Mouse (Mus musculus) G1E-ER4 (cell line): ENCODE data around the gene Slc7a3. TPM values are rescaled to one million over a fixed set of nuclear protein-coding genes. Genes with fewer than 3 reads are reported as not detected.

ENCODE experiments used
- GATA1 ChIP-seq: IDR thresholded peaks from one replicate; pipeline ENCODE4 v1.8.0; 2012; ENCODE audit warnings: low read length, inconsistent platforms
- polyA plus RNA-seq: library from polyadenylated mRNA; stranded (reverse); fragments of >175 nt; gene quantifications from 2 replicates; pipeline ENCODE4 v1.2.3, GENCODE M21; 2012

Gene Slc7a3
- not detected in 2 replicates for polyA plus RNA-seq

DNA sequence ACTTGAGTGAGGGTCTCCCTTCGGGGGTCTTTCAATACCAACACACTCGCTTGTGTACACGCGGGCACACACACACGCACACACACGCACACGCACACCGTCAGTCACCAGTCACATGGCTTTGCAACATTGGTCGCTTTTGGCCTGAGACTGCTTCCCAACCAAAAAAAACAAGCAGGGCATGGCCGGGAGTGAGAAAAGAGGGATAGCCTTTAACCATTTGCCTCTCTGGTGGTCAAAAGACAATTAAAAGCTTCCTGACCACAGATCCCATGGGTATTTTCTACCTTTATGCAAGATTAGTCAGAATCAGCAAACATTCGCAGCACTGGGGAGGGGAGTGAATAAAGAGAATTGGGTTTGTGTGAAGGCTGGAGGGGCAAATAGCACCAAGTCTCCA, at the start of gene Slc7a3:
Gene Slc7a3 (minus strand): TSS at position 101 of the 400 bp plus-strand sequence.
- no peak for TF ChIP-seq GATA1

DNA sequence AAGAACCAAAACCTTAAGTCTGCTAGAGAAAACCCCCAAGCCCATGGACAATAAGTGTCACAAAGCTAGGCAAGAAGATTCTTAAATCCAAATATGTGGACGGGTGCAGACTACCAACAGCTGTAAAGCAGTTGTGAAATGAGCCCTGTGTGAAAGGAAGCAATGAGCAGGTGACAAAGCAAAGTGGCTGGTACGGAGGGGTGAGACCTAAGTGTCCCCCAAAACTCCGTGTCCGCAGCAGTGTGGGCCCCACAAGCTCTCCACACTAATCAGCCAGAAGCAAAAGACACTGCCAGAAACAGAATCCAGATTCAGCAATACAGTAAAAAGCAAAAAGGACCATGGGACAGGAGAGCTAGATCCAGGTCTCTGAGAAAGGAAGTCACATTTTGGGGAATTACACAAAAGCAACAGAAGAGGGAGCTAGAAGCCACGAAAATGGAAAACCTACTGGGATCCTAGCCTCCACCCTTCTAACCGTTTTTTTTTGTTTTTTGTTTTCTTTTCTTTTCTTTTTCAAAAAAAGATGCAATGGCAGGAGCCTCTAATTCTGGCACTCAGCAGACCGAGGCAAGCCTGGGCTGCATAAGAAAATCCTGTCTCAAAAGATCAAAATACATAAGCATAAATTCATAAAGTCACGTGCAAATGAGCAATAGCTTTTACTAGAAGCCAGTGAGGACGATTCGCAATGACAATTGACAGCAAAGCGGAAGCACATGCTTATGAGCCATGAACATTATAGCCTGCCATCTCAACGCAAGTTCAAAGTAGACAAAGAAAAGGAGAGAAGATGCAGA, 46.4 kb upstream of the Slc7a3 start:
- no peak for TF ChIP-seq GATA1

DNA sequence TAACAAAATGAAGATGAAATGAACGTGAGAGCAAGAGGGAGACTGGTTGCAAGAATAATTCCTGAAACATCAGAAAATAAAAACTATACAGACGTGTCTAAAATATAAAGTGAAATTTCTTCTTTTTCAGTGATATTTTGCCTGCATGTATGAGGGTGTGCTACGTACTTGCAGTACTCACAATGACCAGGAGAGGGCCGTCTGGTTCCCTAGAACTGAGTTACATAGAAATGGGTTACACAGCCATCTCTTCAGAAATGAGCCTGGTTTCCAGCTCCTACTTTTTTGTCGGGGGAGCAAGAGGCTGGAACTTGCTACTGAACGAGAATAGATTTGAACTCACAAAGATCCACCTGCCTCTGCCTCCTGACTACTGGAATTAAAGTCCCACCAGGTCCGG, 45.2 kb upstream of the Slc7a3 start:
- no peak for TF ChIP-seq GATA1

DNA sequence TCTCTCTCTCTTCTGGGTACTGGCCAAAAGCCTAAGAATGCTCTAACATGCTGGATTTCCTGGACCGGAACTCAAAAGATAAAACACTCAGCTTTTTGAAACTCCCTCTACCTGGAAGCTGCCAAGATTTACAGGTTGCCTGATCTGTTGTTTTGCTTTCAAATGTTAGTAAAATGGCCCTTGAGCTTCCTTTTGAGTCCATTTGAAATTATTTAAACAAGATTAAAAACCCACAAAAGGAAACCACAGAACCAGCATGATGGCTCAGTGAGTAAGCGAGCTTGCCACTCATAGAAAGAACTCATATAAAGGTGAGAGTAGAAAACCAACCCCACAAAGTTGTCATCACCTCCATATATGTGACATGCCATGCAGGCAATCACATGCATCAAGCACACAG, 42.7 kb upstream of the Slc7a3 start:
- no peak for TF ChIP-seq GATA1

DNA sequence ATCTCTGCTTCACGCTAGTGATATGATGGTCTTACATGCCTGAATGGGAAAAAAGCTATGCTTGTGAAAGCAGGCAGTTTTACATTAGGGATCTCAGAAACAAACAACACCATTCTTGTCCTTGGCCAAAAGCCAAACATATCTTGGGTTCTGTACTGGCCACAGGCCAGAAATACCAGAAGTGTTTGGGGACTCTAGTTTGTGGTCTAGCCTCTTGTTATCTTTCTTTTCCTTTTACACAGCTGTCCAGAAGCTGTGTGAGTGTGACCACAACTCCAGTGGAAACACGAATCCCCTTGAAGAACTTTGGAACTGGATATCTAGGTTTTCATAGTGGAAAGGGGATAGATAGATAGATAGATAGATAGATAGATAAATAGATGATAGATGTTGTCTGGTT, 41.2 kb upstream of the Slc7a3 start:
- no peak for TF ChIP-seq GATA1

DNA sequence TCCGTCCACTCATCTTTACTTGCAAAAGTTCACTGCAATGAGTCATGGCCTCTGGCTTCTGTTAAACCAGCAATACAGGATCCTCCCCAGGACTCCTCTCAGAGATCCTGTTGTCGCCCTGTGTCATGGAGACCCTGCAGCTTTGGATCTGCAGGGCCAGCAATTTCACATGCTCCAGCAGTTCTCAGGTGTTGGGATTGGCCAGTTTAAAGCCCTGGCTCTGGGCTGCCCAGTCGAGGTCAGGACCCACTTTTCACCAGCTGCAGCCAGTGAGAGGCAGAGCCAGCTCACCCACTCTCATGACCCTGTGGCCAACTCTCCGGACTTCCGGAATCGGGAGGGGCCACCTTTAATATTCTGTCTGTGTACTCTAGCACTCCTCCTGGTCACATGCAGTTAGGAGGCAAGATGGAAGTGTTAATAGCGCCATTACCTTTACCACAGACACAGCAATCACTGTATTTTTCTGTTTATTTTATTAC, 40.7 kb upstream of the Slc7a3 start:
- TF ChIP-seq GATA1: no peak

DNA sequence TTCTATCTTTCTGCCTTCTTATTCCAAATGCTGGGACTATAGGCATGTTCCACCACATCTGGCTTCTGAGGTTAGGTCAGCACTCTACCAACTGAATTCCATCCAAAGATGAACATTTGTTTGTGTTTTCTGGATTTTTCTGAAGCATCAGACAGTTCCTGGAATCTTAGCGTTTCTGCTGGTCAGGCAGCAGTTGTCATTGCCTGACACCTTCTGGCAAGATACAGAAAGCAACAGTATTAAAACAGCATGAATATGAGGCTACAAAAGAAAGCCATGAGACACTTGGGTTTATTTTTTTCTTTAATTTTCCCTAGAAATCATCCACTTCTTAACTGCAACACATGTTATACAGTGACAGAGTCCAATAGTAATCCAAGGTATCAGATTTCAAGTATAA, 34.7 kb upstream of the Slc7a3 start:
- no peak for TF ChIP-seq GATA1

DNA sequence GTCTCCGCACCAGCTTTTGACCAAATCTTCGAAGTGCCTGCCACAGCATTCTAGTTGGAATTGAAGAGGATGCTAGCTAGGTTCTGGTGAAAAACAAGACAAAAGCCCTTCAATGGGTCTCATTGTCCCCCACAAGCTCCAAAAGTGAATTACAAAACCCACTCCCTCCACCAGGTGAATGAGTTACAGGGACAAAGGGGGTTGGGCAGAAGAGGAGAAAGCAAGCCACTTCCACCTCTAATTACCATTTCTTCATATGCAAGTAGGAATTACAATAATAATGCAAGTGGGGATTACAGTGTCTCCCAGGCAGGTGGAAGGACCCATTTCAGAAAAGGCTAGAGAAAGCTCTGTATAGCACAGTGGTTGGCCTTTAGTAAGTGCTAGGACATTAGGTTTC, 1.6 kb downstream of the Slc7a3 start:
- TF ChIP-seq GATA1: no peak

DNA sequence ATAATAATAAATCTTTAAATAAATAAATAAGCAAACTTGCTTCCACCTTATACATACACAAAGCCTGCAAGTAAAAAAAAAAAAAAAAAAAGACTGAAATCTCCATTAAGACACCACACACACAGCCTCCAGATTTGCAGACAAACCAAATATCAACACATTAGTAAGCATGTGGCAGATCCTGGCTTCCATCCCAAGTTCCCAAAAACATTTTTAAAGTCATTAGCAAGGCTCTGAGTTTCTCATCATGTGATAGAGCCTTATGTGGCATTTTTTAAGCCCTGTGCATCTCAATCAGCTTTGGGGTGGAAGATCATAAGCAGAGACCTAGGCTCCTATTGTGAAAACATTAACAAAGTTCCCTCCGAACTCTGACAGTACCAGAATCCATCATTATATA, 20.6 kb downstream of the Slc7a3 start:
- TF ChIP-seq GATA1: no peak

DNA sequence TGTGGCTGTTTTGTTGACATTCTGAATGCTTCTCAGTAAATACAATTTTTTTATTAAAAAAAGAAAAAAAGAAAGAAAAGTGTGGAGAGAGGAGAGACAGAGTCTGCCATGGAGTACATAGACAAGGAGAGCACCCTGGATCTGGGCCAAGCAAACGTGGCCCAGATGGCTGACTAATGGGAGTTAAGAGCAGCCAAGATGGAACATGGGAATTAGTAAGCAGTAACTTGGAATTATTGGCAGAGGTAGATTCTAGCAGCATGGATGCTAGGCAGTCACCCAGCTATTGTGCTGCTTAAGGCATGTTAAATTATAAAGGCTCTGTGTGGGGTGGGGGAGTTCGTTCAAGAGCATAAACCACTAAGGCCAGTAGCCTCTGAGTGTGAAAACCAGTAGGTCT, 22.3 kb downstream of the Slc7a3 start:
- TF ChIP-seq GATA1: no peak

DNA sequence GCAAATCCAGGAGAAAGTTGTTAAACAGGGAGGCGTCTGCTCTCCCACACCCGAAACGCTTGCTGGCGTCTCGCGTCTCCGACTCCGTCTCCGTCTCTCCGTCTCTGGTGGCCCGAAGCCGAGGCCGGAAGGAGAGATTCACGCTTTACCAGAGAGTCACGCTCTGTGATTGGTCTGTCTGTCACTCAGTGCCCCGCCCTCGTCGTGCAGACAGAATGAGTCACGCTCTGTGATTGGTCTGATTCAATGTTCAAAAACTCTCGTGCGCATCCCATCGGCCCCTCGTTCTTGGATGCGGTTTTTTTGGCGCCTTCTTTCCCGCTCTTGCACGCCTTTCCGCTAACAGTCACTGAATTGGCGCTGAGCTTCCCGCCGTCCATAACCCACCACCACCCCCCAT, 26.3 kb downstream of the Slc7a3 start, which contains the start of gene Tex11:
Gene Tex11 (minus strand): TSS at position 127 of the 400 bp plus-strand sequence.
- no peak for TF ChIP-seq GATA1

Other genes with a start within 250 kb of the Slc7a3 start
- gene Tex11, start 26.4 kb downstream of the Slc7a3 start, polyA plus RNA-seq: not detected in 2 replicates
- gene Snx12, start 136.5 kb upstream of the Slc7a3 start, polyA plus RNA-seq: 29.4 and 33.6 TPM in 2 replicates
- 50.8 and 58.2 TPM in 2 replicates for gene Foxo4, start 168.5 kb upstream of the Slc7a3 start, polyA plus RNA-seq
- gene Gm614, start 178.0 kb upstream of the Slc7a3 start, polyA plus RNA-seq: not detected in 2 replicates
- gene Il2rg, start 182.2 kb upstream of the Slc7a3 start, polyA plus RNA-seq: 22.6 and 24.4 TPM in 2 replicates
- gene Gm20489, start 183.0 kb upstream of the Slc7a3 start, polyA plus RNA-seq: not detected in 2 replicates
- 37.1 and 81.7 TPM in 2 replicates for gene Med12, start 188.0 kb upstream of the Slc7a3 start, polyA plus RNA-seq
- 0.09 TPM in 1 of 2 replicates, not detected in the other for gene Nlgn3, start 213.1 kb upstream of the Slc7a3 start, polyA plus RNA-seq